Mouse (Mus musculus) CH12.LX (cell line): Measurements from ENCODE around the gene Cpxm1. TPM values are rescaled to one million over a fixed set of nuclear protein-coding genes. Genes with fewer than 3 reads are reported as not detected.
A peak's percentile ranks its signal among the peaks of the same experiment; 100 is the strongest.

ENCODE experiments used
- DNase-seq: peaks from one replicate; pipeline ENCODE4 v3.0.0-alpha.2; 2013; ENCODE audit errors: extremely low read depth
- H3K27ac ChIP-seq: 2 replicates; pipeline ENCODE4 v1.5.1; 2012; ENCODE audit warnings: low read depth, mild to moderate bottlenecking, control low read depth, moderate library complexity; ENCODE audit not compliant: insufficient read depth
- H3K27me3 ChIP-seq: replicated peaks from 2 replicates; pipeline ENCODE3; 2012; ENCODE audit warnings: inconsistent platforms
- H3K36me3 ChIP-seq, 2 experiments: replicated peaks in 1 of 2; 2 replicates each; pipeline versions ENCODE3 to v1.6.1; 2012; ENCODE audit warnings: inconsistent platforms in 1 of 2, low read length in 1 of 2, mild to moderate bottlenecking in 1 of 2, mixed read lengths in 1 of 2, moderate library complexity in 1 of 2; ENCODE audit not compliant: control insufficient read depth in 1 of 2, insufficient read depth in 1 of 2
- H3K4me1 ChIP-seq, 2 experiments: 2 replicates each; pipeline ENCODE4 v1.6.1; 2012; ENCODE audit warnings: inconsistent platforms in 1 of 2, moderate library complexity in 1 of 2; ENCODE audit not compliant: insufficient read depth in 2 of 2, control insufficient read depth in 1 of 2
- H3K4me2 ChIP-seq: 2 replicates; pipeline ENCODE4 v1.6.1; 2012; ENCODE audit warnings: low read depth, mild to moderate bottlenecking, control low read depth; ENCODE audit not compliant: poor library complexity, insufficient read depth, severe bottlenecking
- H3K4me3 ChIP-seq, 3 experiments: fragments of 150-350 bp in 1 of 3; sonication (generic) in 1 of 3; replicated peaks in 1 of 3; 2 replicates each; pipeline versions ENCODE3 to v1.5.1; 2011 to 2012; ENCODE audit warnings: low read depth in 2 of 3, low read length in 2 of 3, mild to moderate bottlenecking in 2 of 3, moderate library complexity in 2 of 3, control low read depth in 1 of 3, improper control_type of control experiment in 1 of 3, inconsistent platforms in 1 of 3, mixed read lengths in 1 of 3; ENCODE audit not compliant: poor library complexity in 1 of 3
- H3K79me2 ChIP-seq: replicated peaks from 2 replicates; pipeline ENCODE4 v1.6.1; 2012; ENCODE audit warnings: mild to moderate bottlenecking, moderate library complexity; ENCODE audit not compliant: control insufficient read depth, poor library complexity, insufficient read depth, severe bottlenecking; ENCODE audit errors: extremely low read depth
- H3K9ac ChIP-seq: 2 replicates; pipeline ENCODE4 v1.6.1; 2012; ENCODE audit warnings: low read depth, mild to moderate bottlenecking, control low read depth, moderate library complexity; ENCODE audit not compliant: insufficient read depth
- H3K9me3 ChIP-seq: replicated peaks from 2 replicates; pipeline ENCODE3; 2012; ENCODE audit warnings: low read length, inconsistent platforms, mixed read lengths
- CHD2 ChIP-seq: IDR thresholded peaks from 2 replicates; pipeline ENCODE4 v1.6.1; 2011; ENCODE audit warnings: low read length, improper control_type of control experiment
- CTCF ChIP-seq, 2 experiments: IDR thresholded peaks in 1 of 2; conservative IDR thresholded peaks in 1 of 2; 2 replicates each; pipeline ENCODE4 v1.5.1; 2011 to 2012; ENCODE audit warnings: low read depth in 2 of 2, low read length in 2 of 2, improper control_type of control experiment in 1 of 2, inconsistent platforms in 1 of 2, mild to moderate bottlenecking in 1 of 2, moderate library complexity in 1 of 2
- ETS1 ChIP-seq: conservative IDR thresholded peaks from 2 replicates; pipeline ENCODE4 v1.6.1; 2012; ENCODE audit warnings: low read depth, mild to moderate bottlenecking, inconsistent platforms, low read length, improper control_type of control experiment, moderate library complexity
- HCFC1 ChIP-seq: IDR thresholded peaks from 2 replicates; pipeline ENCODE4 v1.6.1; 2012; ENCODE audit warnings: low read depth, mild to moderate bottlenecking, inconsistent platforms, low read length, improper control_type of control experiment
- JUND ChIP-seq: conservative IDR thresholded peaks from 2 replicates; pipeline ENCODE4 v1.6.1; 2011; ENCODE audit warnings: low read depth, low read length, improper control_type of control experiment
- MAZ ChIP-seq: IDR thresholded peaks from 2 replicates; pipeline ENCODE4 v1.6.1; 2012; ENCODE audit warnings: low read depth, mild to moderate bottlenecking, inconsistent platforms, low read length, improper control_type of control experiment, moderate library complexity
- MYC ChIP-seq: IDR thresholded peaks from 2 replicates; pipeline ENCODE4 v1.6.1; 2011; ENCODE audit warnings: low read depth, mild to moderate bottlenecking, improper control_type of control experiment, low read length
- RAD21 ChIP-seq: IDR thresholded peaks from 2 replicates; pipeline ENCODE4 v1.6.1; 2011; ENCODE audit warnings: low read depth, mild to moderate bottlenecking, low read length, improper control_type of control experiment, moderate library complexity
- RCOR1 ChIP-seq: conservative IDR thresholded peaks from 2 replicates; pipeline ENCODE4 v1.6.1; 2012; ENCODE audit warnings: low read depth, mild to moderate bottlenecking, inconsistent platforms, low read length, improper control_type of control experiment
- SMC3 ChIP-seq: IDR thresholded peaks from 2 replicates; pipeline ENCODE4 v1.6.1; 2011; ENCODE audit warnings: low read depth, low read length, improper control_type of control experiment
- TBP ChIP-seq: conservative IDR thresholded peaks from 2 replicates; pipeline ENCODE4 v1.6.1; 2011; ENCODE audit warnings: low read depth, low read length, improper control_type of control experiment
- TCF12 ChIP-seq: IDR thresholded peaks from 2 replicates; pipeline ENCODE4 v1.6.1; 2014; ENCODE audit warnings: low read depth, mild to moderate bottlenecking, inconsistent platforms, low read length, improper control_type of control experiment
- USF1 ChIP-seq: IDR thresholded peaks from 2 replicates; pipeline ENCODE4 v1.6.1; 2014; ENCODE audit warnings: low read depth, mild to moderate bottlenecking, inconsistent platforms, low read length, improper control_type of control experiment
- ZC3H11A ChIP-seq: IDR thresholded peaks from 2 replicates; pipeline ENCODE4 v1.6.1; 2012; ENCODE audit warnings: low read depth, mild to moderate bottlenecking, inconsistent platforms, low read length, improper control_type of control experiment
- dilution Hi-C: fragments of 300-500 bp; cut with MboI; formaldehyde crosslinking; loops from 2 replicates; pipeline ENCODE4 v1.14.3; 2020; ENCODE audit warnings: low sequenced_read_pairs; ENCODE audit not compliant: extremely low pct_unique_long_range_greater_than_20kb, extremely low pct_ligation_motif_present
- in situ Hi-C: fragments of 300-500 bp; cut with MboI; formaldehyde crosslinking; loops from 3 replicates; pipeline ENCODE4 v1.14.3; 2019; ENCODE audit warnings: low sequenced_read_pairs, low pct_ligation_motif_present, low pct_unique_long_range_greater_than_20kb, mixed read lengths
- polyA plus RNA-seq: library from polyadenylated mRNA; unstranded; fragments of >175 nt; gene quantifications from 2 replicates; pipeline ENCODE4 v1.2.1, GENCODE M21; 2012; ENCODE audit warnings: low read depth; ENCODE audit not compliant: insufficient read length
- total RNA-seq, 2 experiments: library from RNA; depleted of rRNA; stranded (reverse); fragments of 300-350 nt in 1 of 2; fragments of >200 nt in 1 of 2; gene quantifications; 2 replicates each; pipeline ENCODE4 v1.2.3; 2012 to 2014

The Cpxm1 gene
- total and polyA plus RNA-seq, 3 experiments, result 0.13 to 0.31 (median 0.20) TPM

DNA sequence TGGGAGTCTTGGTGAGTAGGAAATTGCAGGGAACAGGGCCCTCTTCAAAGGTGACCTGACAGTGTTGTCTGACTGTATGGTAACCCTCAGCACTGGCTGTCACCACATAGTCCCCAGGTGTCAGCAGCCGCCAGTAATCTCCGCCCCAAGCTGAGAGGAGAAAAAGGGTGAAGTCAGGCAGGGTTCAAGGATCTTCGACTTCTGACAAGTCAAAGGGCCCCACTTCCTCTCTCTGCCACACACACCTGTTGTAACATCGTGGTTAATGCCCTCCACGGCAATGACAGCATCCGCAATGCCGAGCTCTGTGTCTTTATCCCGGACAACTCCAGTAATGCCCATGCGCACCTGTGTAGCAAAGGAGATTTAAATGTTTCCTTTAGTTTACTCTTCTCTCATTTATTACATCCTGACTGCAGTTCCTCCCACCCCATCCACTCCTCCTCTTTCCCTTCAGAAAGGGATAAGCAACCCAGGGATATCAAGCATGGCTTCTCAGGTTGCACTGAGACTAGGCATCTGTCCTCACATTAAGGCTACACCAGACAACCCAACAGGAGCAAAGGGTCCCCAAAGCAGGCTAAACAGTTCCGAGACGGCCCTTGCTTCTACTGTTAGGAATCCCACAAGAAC, 6.3 kb downstream of the Cpxm1 start:
- no peaks in the 10 kb centered on the region for H3K79me2 ChIP-seq
- no peak overlapping the region for H3K27ac ChIP-seq
- H3K4me1 ChIP-seq, result peaks cover 0 to 17% of the 10 kb centered on the region in 2 experiments; a peak in 2 of 4 replicates
- dilution Hi-C loops, result no loop called here
- TF ChIP-seq RCOR1, result no peak
- TF ChIP-seq MAZ, result no peak
- TF ChIP-seq CHD2, result no peak
- TF ChIP-seq ZC3H11A, result no peak
- no peak for TF ChIP-seq MYC
- no peak for TF ChIP-seq CTCF (conservative IDR thresholded peaks at IDR 0.05 in 1 of 2, IDR thresholded peaks at IDR 0.05 in 1 of 2; ENCODE audit: low read depth in 2 of 2, low read length in 2 of 2)
- no peak for TF ChIP-seq TBP
- TF ChIP-seq ETS1, result no peak
- TF ChIP-seq JUND, result no peak
- TF ChIP-seq TCF12, result no peak
- TF ChIP-seq, all 38 proteins: peak for 0
- no peak for DNase-seq
- H3K36me3 ChIP-seq, result no peaks in the 10 kb centered on the region
- in situ Hi-C loops, result no loop called here
- no peak overlapping the region for H3K9ac ChIP-seq
- no peak overlapping the region for H3K4me2 ChIP-seq
- H3K27me3 ChIP-seq, result no peaks in the 10 kb centered on the region
- no peaks in the 10 kb centered on the region for H3K9me3 ChIP-seq
- no peak overlapping the region for H3K4me3 ChIP-seq

GRCm38 (mm10) chr2:130388796-130389195, 8.6 kb downstream of the Cpxm1 start:
- dilution Hi-C loops, result no loop called here
- peaks cover 7% of the 10 kb centered on the region for H3K27me3 ChIP-seq
- in situ Hi-C loops, result no loop called here
- no peak overlapping the region for H3K27ac ChIP-seq
- TF ChIP-seq RAD21 (peak; percentile 79), USF1 (no peak), SMC3 (peak; percentile 65), CTCF (conservative IDR thresholded peaks at IDR 0.05 in 1 of 2, IDR thresholded peaks at IDR 0.05 in 1 of 2; ENCODE audit: low read depth in 2 of 2, low read length in 2 of 2) (peak; percentile 32 to 73; a peak in 3 of 4 replicates), RCOR1 (no peak), HCFC1 (no peak)
- TF ChIP-seq, all 38 proteins: peak for 3
- Histone ChIP-seq H3K4me1 (peaks cover 0 to 17% of the 10 kb centered on the region in 2 experiments; a peak in 2 of 4 replicates), H3K9ac (no peak overlapping the region), H3K9me3 (no peaks in the 10 kb centered on the region), H3K79me2 (no peaks in the 10 kb centered on the region), H3K36me3 (no peaks in the 10 kb centered on the region), H3K4me2 (no peak overlapping the region), H3K4me3 (no peak overlapping the region)
- peak; percentile 46 for DNase-seq
